Mouse (Mus musculus) forebrain, postnatal 0 days (tissue): Measurements from ENCODE around the gene Scml4. TPM values are rescaled to one million over a fixed set of nuclear protein-coding genes. Genes with fewer than 3 reads are reported as not detected.

ENCODE experiments used
- ATAC-seq: fragments of 200-750 bp; cut with Nextera tagmentation; 2 replicates; pipeline ENCODE4 v1.8.0; 2017; ENCODE audit warnings: mild to moderate bottlenecking, moderate library complexity
- DNase-seq: peaks from one replicate; pipeline ENCODE4 v3.0.0-alpha.2; 2015
- H3K27ac ChIP-seq: fragments of 300-500 bp; sonication (generic); 2 replicates; pipeline ENCODE4 v1.5.1; 2014; ENCODE audit warnings: low read depth, mild to moderate bottlenecking, antibody characterized with exemption, low read length, moderate library complexity, mixed read lengths
- H3K27me3 ChIP-seq: fragments of 300-500 bp; sonication (generic); 2 replicates; pipeline ENCODE4 v1.6.1; 2014; ENCODE audit warnings: mild to moderate bottlenecking, low read length, mixed read lengths; ENCODE audit not compliant: insufficient read depth
- H3K36me3 ChIP-seq: fragments of 300-500 bp; sonication (generic); 2 replicates; pipeline ENCODE4 v1.6.1; 2014; ENCODE audit warnings: mild to moderate bottlenecking, moderate library complexity; ENCODE audit not compliant: insufficient read depth
- H3K4me1 ChIP-seq: fragments of 300-500 bp; sonication (generic); 2 replicates; pipeline ENCODE4 v1.6.1; 2014; ENCODE audit warnings: antibody characterized with exemption; ENCODE audit not compliant: insufficient read depth
- H3K4me2 ChIP-seq: fragments of 300-500 bp; sonication (generic); 2 replicates; pipeline ENCODE4 v1.6.1; 2014; ENCODE audit warnings: low read depth, mild to moderate bottlenecking, moderate library complexity
- H3K4me3 ChIP-seq: fragments of 300-500 bp; sonication (generic); 2 replicates; pipeline ENCODE4 v1.5.1; 2014; ENCODE audit warnings: low read depth, low read length, mixed read lengths
- H3K9ac ChIP-seq: fragments of 300-500 bp; sonication (generic); 2 replicates; pipeline ENCODE4 v1.6.1; 2014; ENCODE audit warnings: mild to moderate bottlenecking
- H3K9me3 ChIP-seq: fragments of 300-500 bp; sonication (generic); 2 replicates; pipeline ENCODE4 v1.6.1; 2016; ENCODE audit warnings: low read length
- CTCF ChIP-seq: sonication (generic); IDR thresholded peaks from 2 replicates; pipeline ENCODE4 v1.5.1; 2016; ENCODE audit warnings: antibody characterized with exemption, control low read depth, low read depth
- WGBS: fragments of 180-500 bp; shearing (Covaris S2); extraction: QIAGEN DNeasy Blood & Tissue Kit; methylation state at CpG from one replicate; pipeline ENCODE4 v1.1.7; 2014; 5-methylcytosine and 5-hydroxymethylcytosine counted together
- polyA plus RNA-seq: library from polyadenylated mRNA; unstranded; fragments of >200 nt; fragmentation: Nextera tagmentation; extraction: Ambion mirVana; gene quantifications from 2 replicates; pipeline ENCODE4 v1.2.1, GENCODE M21; 2015
- total RNA-seq: library from RNA; depleted of rRNA; stranded (reverse); fragments of >200 nt; gene quantifications from 2 replicates; pipeline ENCODE4 v1.2.3, GENCODE M21; 2014

The Scml4 gene
- total and polyA plus RNA-seq, 2 experiments from 2014 or later = 8.5 to 37.7 TPM

DNA sequence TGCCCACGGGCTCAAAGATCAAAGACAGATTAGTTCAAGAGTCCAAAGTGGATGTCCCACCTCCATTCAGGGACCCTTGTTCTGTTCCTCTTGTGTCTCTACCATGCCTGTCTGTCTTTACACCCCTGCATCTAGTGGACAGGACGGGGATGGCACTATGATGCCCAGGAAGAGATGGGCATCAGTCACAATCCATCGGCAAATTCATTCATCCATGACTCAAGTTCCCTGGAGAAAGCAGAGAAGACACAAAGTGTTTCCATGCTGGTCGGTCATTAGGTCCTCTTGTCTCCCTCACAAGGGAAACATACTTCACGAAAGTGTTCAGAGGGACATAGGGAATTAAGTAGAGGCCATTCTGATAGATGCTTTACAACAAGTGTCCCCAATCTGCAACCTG lies 87.2 kb downstream of the Scml4 start:
- H3K9ac ChIP-seq = no peak overlapping the region
- H3K27me3 ChIP-seq = no peaks in the 10 kb centered on the region
- DNase-seq = no peak
- TF ChIP-seq CTCF = no peak
- H3K27ac ChIP-seq = no peak overlapping the region
- no peaks in the 10 kb centered on the region for H3K36me3 ChIP-seq
- WGBS = 92% methylated on average over 5 of the region's 5 CpGs
- no peak overlapping the region for H3K4me3 ChIP-seq
- no peak for ATAC-seq
- H3K9me3 ChIP-seq = no peaks in the 10 kb centered on the region
- no peak overlapping the region for H3K4me2 ChIP-seq
- H3K4me1 ChIP-seq = no peaks in the 10 kb centered on the region

- ATAC-seq (no peak), DNase-seq (no peak)
- TF ChIP-seq CTCF = no peak
- Histone ChIP-seq H3K27me3 (no peaks in the 10 kb centered on the region), H3K27ac (no peak overlapping the region), H3K9ac (no peak overlapping the region), H3K4me3 (no peak overlapping the region), H3K4me1 (no peaks in the 10 kb centered on the region), H3K36me3 (no peaks in the 10 kb centered on the region), H3K9me3 (no peaks in the 10 kb centered on the region), H3K4me2 (no peak overlapping the region)
- 3% methylated on average over 8 of the region's 8 CpGs for WGBS
Measured at GRCm38 (mm10) chr10:42950252-42950751, 90.1 kb downstream of the Scml4 start.

DNA sequence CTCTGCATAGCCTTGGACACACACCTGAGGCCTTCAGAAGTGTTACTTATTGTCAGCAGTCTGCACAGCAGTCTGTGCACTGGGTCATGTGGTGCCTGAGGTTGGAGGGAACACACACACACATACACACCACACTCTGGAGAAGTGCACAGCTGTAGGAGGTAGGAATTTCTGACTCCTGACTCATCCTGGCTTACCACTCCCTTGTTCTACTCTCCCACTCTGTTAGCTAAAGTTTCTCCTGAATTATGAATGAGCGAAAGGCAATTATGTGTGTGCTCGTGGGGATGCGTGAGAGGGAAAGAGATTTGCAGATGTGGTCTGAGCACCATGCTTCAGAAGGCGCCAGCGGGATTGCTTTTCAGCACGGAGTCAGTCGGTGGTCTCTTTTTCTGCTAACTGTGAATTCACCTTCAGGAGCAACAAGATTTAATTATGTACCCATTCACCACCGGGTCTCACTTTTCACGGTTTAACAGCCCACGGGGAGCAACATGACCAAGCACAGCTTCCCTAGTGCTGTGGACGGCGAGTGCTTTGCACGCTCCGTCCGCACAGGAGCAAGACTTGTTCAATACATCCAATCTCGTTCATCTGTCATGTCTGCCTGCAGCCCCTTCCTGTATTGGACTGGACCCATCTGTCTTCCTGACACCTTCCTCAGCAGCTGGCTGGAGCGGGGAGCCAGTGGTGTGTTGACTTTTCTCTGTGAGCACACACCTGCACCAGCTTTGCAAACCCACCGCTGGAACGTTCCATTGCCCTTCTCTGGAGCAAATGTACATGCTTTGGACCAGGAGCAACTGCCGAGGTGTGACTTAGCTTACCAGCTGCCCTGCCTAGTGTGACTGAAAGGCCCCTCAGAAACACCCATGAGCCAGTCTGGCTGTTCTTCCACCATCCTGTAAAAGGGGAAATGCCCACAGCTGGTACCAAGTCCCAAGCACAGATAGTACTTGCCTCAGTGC lies 91.2 kb downstream of the Scml4 start:
- Histone ChIP-seq H3K4me3 (no peak overlapping the region), H3K4me2 (no peak overlapping the region), H3K27ac (no peak overlapping the region), H3K9ac (no peak overlapping the region), H3K27me3 (no peaks in the 10 kb centered on the region), H3K9me3 (no peaks in the 10 kb centered on the region), H3K4me1 (no peaks in the 10 kb centered on the region), H3K36me3 (no peaks in the 10 kb centered on the region)
- 78% methylated on average over 20 of the region's 20 CpGs for WGBS
- ATAC-seq = peak; percentile 34; the same call in 1 of the 2 replicates
- DNase-seq = no peak
- no peak for TF ChIP-seq CTCF

- Histone ChIP-seq H3K27ac (no peak overlapping the region), H3K27me3 (no peaks in the 10 kb centered on the region), H3K36me3 (no peaks in the 10 kb centered on the region), H3K9me3 (no peaks in the 10 kb centered on the region), H3K9ac (no peak overlapping the region), H3K4me3 (no peak overlapping the region), H3K4me1 (no peaks in the 10 kb centered on the region), H3K4me2 (no peak overlapping the region)
- WGBS = 82% methylated on average over 9 of the region's 9 CpGs
- ATAC-seq (no peak), DNase-seq (no peak)
- no peak for TF ChIP-seq CTCF
Measured at GRCm38 (mm10) chr10:42952046-42952420, 91.9 kb downstream of the Scml4 start.

GRCm38 (mm10) chr10:42953601-42954000 lies 93.4 kb downstream of the Scml4 start:
- no peak overlapping the region for H3K4me3 ChIP-seq
- H3K27me3 ChIP-seq = no peaks in the 10 kb centered on the region
- WGBS = 75% methylated on average over 5 of the region's 5 CpGs
- no peaks in the 10 kb centered on the region for H3K36me3 ChIP-seq
- no peak overlapping the region for H3K4me2 ChIP-seq
- no peak for ATAC-seq
- TF ChIP-seq CTCF = no peak
- no peak overlapping the region for H3K9ac ChIP-seq
- H3K27ac ChIP-seq = no peak overlapping the region
- DNase-seq = no peak
- no peaks in the 10 kb centered on the region for H3K9me3 ChIP-seq
- H3K4me1 ChIP-seq = no peaks in the 10 kb centered on the region

- Histone ChIP-seq H3K27ac (no peak overlapping the region), H3K4me3 (no peak overlapping the region), H3K36me3 (no peaks in the 10 kb centered on the region), H3K4me2 (no peak overlapping the region), H3K27me3 (no peaks in the 10 kb centered on the region), H3K9ac (no peak overlapping the region), H3K4me1 (no peaks in the 10 kb centered on the region), H3K9me3 (no peaks in the 10 kb centered on the region)
- TF ChIP-seq CTCF = no peak
- DNase-seq (no peak), ATAC-seq (no peak)
- 96% methylated on average over 3 of the region's 3 CpGs for WGBS
Measured at GRCm38 (mm10) chr10:42955205-42955604, 95.0 kb downstream of the Scml4 start.

DNA sequence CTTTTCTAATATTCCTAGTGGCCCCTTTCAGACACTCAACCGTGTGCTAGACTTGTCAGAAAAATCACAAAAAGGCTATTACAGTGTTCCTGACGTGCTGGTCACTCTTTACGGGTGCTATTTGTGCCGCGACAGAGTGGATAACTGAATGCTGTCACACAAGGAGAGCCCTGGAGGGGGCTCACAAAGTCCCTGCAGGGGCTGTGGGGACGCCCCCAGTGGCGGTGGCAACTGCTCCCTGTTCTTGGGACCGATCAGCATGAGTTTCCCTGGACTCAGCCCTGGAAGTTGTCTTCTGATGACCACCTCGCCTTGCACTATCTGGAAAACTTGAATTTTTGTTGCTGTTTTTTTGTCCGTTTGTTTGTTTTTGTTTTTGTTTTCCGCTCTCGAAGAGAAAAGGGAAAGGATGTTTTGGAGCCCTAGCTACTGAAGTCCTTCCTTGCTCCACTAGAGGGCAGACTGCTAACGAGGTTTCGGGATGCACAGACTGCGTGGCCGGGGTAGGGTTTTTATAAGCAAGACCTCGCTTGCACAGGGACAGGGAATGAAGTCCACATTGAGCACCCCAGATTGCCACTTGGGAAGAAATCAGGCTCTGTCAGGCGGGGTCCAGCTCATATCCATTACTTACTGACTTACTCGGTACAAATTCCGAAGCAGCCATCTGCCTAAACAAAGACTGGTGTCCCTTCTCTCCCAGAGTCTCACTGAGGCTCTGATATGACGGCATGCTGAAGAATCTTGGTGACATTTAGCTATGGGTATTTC lies 97.9 kb downstream of the Scml4 start:
- peak overlapping the region; percentile 44 for H3K9ac ChIP-seq
- peak; percentile 92 for ATAC-seq
- H3K9me3 ChIP-seq = no peaks in the 10 kb centered on the region
- H3K27me3 ChIP-seq = no peaks in the 10 kb centered on the region
- H3K27ac ChIP-seq = no peak overlapping the region
- H3K4me3 ChIP-seq = peak overlapping the region; percentile 27
- DNase-seq = peak; percentile 92
- H3K4me1 ChIP-seq = no peaks in the 10 kb centered on the region
- TF ChIP-seq CTCF = peak; percentile 91
- WGBS = 4% methylated on average over 21 of the region's 21 CpGs
- H3K4me2 ChIP-seq = peak overlapping the region; percentile 53
- no peaks in the 10 kb centered on the region for H3K36me3 ChIP-seq
